Mouse (Mus musculus): ENCODE data around the gene Trim50.

- TF ChIP-seq CTCF (IDR thresholded peaks at IDR 0.05; ENCODE audit: low read depth, low read length), result no peak
- no peak for TF ChIP-seq POLR2A (IDR thresholded peaks at IDR 0.05; ENCODE audit: insufficient read depth, low read length)
Measured at GRCm38 (mm10) chr5:135408114-135408513, 55.0 kb downstream of the Trim50 start.

Measured in ES-Bruce4 (cell line).